Mouse (Mus musculus) intestine, postnatal 0 days (tissue): Measurements from ENCODE around the gene Paqr6. TPM values are rescaled to one million over a fixed set of nuclear protein-coding genes. Genes with fewer than 3 reads are reported as not detected.

Experiments
- ATAC-seq: fragments of 200-750 bp; cut with Nextera tagmentation; 2 replicates; pipeline ENCODE4 v1.8.0; 2017; ENCODE audit warnings: mild to moderate bottlenecking, moderate TSS enrichment, moderate library complexity
- H3K27ac ChIP-seq: fragments of 300-500 bp; sonication (generic); 2 replicates; pipeline ENCODE4 v1.5.1; 2014; ENCODE audit warnings: mild to moderate bottlenecking, low read depth, low read length, moderate library complexity
- H3K27me3 ChIP-seq: fragments of 300-500 bp; sonication (generic); replicated peaks from 2 replicates; pipeline ENCODE4 v1.6.1; 2014; ENCODE audit warnings: low read length, mixed read lengths; ENCODE audit not compliant: control insufficient read depth, insufficient read depth
- H3K36me3 ChIP-seq: fragments of 300-500 bp; sonication (generic); 2 replicates; pipeline ENCODE4 v1.6.1; 2014; ENCODE audit warnings: mild to moderate bottlenecking, moderate library complexity; ENCODE audit not compliant: control insufficient read depth, insufficient read depth
- H3K4me1 ChIP-seq: fragments of 300-500 bp; sonication (generic); replicated peaks from 2 replicates; pipeline ENCODE4 v1.6.1; 2014; ENCODE audit warnings: antibody characterized with exemption, low read length, mixed read lengths; ENCODE audit not compliant: control insufficient read depth, insufficient read depth
- H3K4me2 ChIP-seq: fragments of 300-500 bp; sonication (generic); replicated peaks from 2 replicates; pipeline ENCODE4 v1.6.1; 2014; ENCODE audit warnings: low read depth, mild to moderate bottlenecking, moderate library complexity
- H3K4me3 ChIP-seq: fragments of 300-500 bp; sonication (generic); 2 replicates; pipeline ENCODE4 v1.5.1; 2014; ENCODE audit warnings: low read depth, low read length
- H3K9ac ChIP-seq: fragments of 300-500 bp; sonication (generic); 2 replicates; pipeline ENCODE4 v1.6.1; 2014; ENCODE audit warnings: mild to moderate bottlenecking, low read depth, low read length
- H3K9me3 ChIP-seq: fragments of 300-500 bp; sonication (generic); 2 replicates; pipeline ENCODE4 v1.6.1; 2016; ENCODE audit warnings: mixed run types; ENCODE audit not compliant: control insufficient read depth
- CTCF ChIP-seq: sonication (generic); IDR thresholded peaks from 2 replicates; pipeline ENCODE4 v1.5.1; 2016; ENCODE audit warnings: low read depth, mild to moderate bottlenecking, control low read depth, antibody characterized with exemption, moderate library complexity
- WGBS: fragments of 180-500 bp; shearing (Covaris S2); extraction: QIAGEN DNeasy Blood & Tissue Kit; methylation state at CpG from one replicate; pipeline ENCODE4 v1.1.7; 2014; 5-methylcytosine and 5-hydroxymethylcytosine counted together
- polyA plus RNA-seq: library from polyadenylated mRNA; unstranded; fragments of >200 nt; fragmentation: Nextera tagmentation; extraction: Ambion mirVana; gene quantifications from 2 replicates; pipeline ENCODE4 v1.2.1, GENCODE M21; 2015

Paqr6 gene
- polyA plus RNA-seq, 1 experiment from 2014 or later: 2.3 TPM

DNA sequence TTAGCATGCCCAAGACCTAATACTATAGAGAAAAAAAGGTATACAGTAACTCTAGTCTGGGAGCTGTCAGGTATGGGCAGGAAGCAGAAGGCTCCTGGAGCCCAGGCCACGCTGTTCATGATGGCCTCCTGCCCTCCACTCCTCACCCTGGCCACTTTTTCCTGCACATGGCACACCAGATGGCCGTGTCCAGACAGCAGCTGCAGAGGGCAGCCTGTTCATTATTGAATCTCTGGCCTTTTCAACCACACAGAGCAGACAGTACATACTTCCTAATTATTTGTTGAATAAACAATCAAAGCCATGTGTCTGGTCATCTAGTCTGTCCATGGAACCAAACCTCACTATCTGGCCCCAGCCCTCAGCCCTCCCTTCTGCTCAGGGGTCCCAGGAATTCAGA, 34.3 kb downstream of the Paqr6 start:
- Histone ChIP-seq H3K27ac (no peak overlapping the region), H3K4me1 (no peaks in the 10 kb centered on the region), H3K9ac (no peak overlapping the region), H3K4me3 (no peak overlapping the region), H3K27me3 (0 out of 2 replicates have a peak, but pooled peaks cover 11% of the 10 kb centered on the region), H3K4me2 (no peak overlapping the region), H3K36me3 (peaks cover 40% of the 10 kb centered on the region), H3K9me3 (no peaks in the 10 kb centered on the region)
- no peak for TF ChIP-seq CTCF
- ATAC-seq: no peak
- 81% methylated on average over 2 of the region's 2 CpGs for WGBS

DNA sequence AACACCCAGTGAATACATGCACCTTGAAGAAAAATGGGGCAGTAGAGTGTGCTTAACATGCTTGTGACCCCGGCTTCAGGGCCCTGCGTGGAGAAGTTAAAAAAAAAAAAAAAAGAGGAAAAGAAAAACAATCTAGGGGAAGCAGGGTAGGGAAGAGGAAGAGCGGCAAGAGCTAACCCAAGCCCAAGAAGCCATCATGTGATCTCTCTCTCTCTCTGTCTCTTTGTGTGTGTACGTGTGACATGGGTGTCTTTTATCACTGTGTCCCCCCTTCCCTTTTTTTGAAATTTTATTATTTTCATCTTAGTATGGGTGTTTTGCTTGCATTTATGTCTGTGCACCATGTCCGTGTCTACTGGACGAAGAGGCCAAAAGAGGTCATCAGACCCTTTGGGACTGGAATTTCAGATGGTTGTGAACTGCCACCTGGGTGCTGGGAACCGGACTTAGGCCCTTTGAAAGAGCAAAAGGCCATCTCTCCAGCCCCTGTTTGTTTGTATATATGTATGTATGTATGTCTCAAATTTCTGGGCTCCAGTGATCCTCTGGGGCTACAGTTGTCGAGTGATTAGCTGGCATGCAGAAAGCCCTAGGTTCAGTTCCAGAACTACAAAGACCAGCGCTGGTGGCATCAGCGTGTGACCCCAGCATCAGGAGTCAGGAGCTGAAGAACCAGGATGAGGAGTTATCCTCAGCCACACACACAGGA, 39.3 kb downstream of the Paqr6 start:
- H3K27ac ChIP-seq: no peak overlapping the region
- WGBS: 93% methylated on average over 10 of the region's 10 CpGs
- no peak overlapping the region for H3K9ac ChIP-seq
- H3K36me3 ChIP-seq: peaks cover 20% of the 10 kb centered on the region
- no peak for ATAC-seq
- no peak overlapping the region for H3K4me2 ChIP-seq
- H3K4me1 ChIP-seq: no peaks in the 10 kb centered on the region
- no peak overlapping the region for H3K4me3 ChIP-seq
- H3K9me3 ChIP-seq: no peaks in the 10 kb centered on the region
- TF ChIP-seq CTCF: no peak
- no peaks in the 10 kb centered on the region for H3K27me3 ChIP-seq

DNA sequence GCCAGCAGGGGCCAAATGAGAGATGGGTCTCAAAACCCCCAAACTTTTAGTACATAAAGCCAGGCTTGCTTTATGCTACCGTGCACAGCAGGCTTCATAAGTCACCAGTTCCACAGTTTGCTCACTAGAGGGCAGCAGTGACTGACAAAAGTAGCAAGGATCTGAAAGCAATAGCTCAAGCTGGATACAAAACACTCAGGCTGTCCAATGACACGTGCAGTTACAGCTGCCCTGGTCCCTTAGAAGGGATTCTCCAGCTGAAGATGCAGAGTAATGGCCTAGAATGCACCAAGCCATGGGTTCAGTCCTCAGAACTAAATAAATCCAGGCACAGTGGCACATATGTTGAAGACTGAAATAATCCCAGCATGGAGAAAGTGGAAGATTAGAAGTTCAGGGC, 42.7 kb downstream of the Paqr6 start:
- peaks cover 10% of the 10 kb centered on the region; the same call in 1 of the 2 replicates for H3K36me3 ChIP-seq
- H3K27me3 ChIP-seq: no peaks in the 10 kb centered on the region
- H3K4me2 ChIP-seq: no peak overlapping the region
- H3K9me3 ChIP-seq: no peaks in the 10 kb centered on the region
- H3K4me1 ChIP-seq: 0 out of 2 replicates have a peak, but pooled peaks cover under 1% of the 10 kb centered on the region
- TF ChIP-seq CTCF: peak; percentile 95
- 3% methylated on average over 2 of the region's 2 CpGs for WGBS
- no peak for ATAC-seq
- H3K9ac ChIP-seq: no peak overlapping the region
- H3K4me3 ChIP-seq: no peak overlapping the region
- no peak overlapping the region for H3K27ac ChIP-seq

DNA sequence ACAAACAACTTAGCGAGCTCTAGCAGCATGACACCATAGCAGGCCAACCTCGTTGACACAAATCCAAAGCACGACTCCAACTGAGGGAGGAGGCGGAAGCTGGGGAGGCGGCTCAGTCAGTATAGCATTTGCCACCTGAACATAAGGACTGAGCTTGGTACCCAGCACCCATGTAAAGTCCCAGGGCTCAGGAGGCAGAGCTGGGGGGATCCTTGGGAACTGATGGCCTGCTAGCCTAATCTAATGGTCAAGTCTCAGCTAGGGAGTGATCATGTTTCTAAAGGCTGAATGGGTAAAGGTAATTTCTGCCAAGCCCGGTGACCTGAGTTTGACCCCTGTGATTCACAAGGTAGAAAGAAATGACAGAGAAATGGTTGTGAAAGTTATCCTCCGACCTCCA, 43.1 kb downstream of the Paqr6 start:
- Histone ChIP-seq H3K27ac (no peak overlapping the region), H3K4me1 (0 out of 2 replicates have a peak, but pooled peaks cover 3% of the 10 kb centered on the region), H3K27me3 (no peaks in the 10 kb centered on the region), H3K9me3 (no peaks in the 10 kb centered on the region), H3K9ac (no peak overlapping the region), H3K4me3 (no peak overlapping the region), H3K4me2 (no peak overlapping the region), H3K36me3 (peaks cover 10% of the 10 kb centered on the region; the same call in 1 of the 2 replicates)
- 48% methylated on average over 7 of the region's 7 CpGs for WGBS
- no peak for ATAC-seq
- no peak for TF ChIP-seq CTCF

DNA sequence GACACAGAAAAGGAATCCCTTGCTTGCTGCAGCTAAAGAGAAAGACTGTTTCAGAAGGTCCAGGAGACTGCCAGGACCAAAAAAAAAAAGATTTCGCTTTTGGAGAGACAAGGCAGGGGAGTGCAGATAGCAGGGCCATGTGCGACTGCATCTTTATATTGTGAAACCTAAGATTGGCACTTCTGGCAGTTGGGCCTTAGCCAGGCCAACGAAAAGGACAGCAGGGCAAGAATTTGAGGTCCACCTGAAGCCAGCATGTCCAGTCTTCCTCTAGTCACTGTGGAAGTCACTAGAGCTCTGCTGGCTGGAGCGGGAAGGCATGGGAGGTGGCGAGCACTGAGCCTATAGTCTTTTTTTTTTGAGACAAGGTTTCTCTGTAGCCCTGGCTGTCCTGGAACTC, 44.6 kb downstream of the Paqr6 start:
- 44% methylated on average over 5 of the region's 5 CpGs for WGBS
- Histone ChIP-seq H3K27ac (no peak overlapping the region), H3K9me3 (no peaks in the 10 kb centered on the region), H3K36me3 (peaks cover 20% of the 10 kb centered on the region; the same call in 1 of the 2 replicates), H3K4me3 (peak overlapping the region; percentile 47), H3K4me2 (peak overlapping the region; percentile 73), H3K4me1 (0 out of 2 replicates have a peak, but pooled peaks cover 3% of the 10 kb centered on the region), H3K27me3 (no peaks in the 10 kb centered on the region), H3K9ac (no peak overlapping the region)
- ATAC-seq: no peak
- TF ChIP-seq CTCF: no peak

DNA sequence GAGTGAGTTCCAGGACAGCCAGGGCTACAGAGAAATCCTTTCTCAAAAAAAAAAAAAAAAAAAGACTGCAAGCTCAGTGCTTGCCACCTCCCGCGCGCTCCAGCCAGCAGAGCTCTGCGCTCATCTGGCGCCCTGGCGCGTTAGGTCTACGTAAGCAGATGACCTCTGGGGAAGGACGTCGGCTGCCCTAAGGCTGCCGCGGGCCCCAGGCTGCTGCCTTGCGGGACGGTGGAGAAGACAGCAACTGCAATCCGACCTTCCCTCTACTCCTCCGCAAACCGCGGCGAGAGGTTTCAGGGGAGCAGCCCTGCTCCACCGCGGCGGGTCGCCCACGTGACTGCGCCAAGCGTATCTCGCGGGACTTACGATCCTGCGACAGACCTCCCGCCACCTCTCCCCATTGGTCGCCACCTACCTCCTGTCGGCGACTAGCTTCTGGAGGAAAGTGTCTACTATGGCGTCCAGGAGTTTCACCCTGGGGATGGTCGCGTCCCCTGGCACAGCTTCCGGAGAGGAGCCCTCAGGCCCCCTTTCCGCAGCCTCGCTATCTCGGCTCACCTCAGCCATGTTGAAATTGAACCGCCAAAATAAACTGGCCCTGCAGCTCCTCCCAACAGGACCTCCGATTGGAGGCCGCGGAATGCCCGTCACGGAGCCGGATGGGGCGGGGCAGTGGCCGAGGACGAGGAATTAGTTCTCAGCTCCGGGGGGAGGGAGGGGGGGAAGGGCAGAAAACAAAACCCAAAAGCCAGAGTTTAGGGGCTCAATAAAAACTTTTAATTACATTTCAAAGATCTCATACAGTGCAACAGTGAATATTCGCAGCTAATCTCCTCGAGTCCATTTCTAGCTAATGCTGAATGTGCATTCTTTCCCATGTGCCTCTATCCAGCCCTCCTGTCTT, 45.6 kb downstream of the Paqr6 start, which contains the start of gene Pmf1:
Gene Pmf1 (minus strand): TSS at position 591 of the 904 bp plus-strand sequence.
- H3K36me3 ChIP-seq: peaks cover 27% of the 10 kb centered on the region
- no peaks in the 10 kb centered on the region for H3K27me3 ChIP-seq
- no peak for TF ChIP-seq CTCF
- H3K4me2 ChIP-seq: peak within 1 kb of the TSS; percentile 73
- H3K27ac ChIP-seq: peak within 1 kb of the TSS; percentile 79
- WGBS: under 1% methylated on average over 54 of the region's 54 CpGs
- H3K4me3 ChIP-seq: peak within 1 kb of the TSS; percentile 47
- peak within 1 kb of the TSS; percentile 72 for H3K9ac ChIP-seq
- H3K9me3 ChIP-seq: no peaks in the 10 kb centered on the region
- ATAC-seq: peak; percentile 89
- H3K4me1 ChIP-seq: peaks cover 3% of the 10 kb centered on the region; the same call in 1 of the 2 replicates
